Mouse (Mus musculus) WW6 (cell line): ENCODE data around the gene Slc22a4.
"Not testable (repeated sequence)": the region's sequence is repeated elsewhere in the genome, so short reads cannot be mapped to it uniquely, and the experiment has no call there.

Experiments used
- DNase-seq: peaks from one replicate; pipeline ENCODE4 v3.0.0-alpha.2; 2013; ENCODE audit warnings: low read depth, low spot score

Slc22a4 gene

DNA sequence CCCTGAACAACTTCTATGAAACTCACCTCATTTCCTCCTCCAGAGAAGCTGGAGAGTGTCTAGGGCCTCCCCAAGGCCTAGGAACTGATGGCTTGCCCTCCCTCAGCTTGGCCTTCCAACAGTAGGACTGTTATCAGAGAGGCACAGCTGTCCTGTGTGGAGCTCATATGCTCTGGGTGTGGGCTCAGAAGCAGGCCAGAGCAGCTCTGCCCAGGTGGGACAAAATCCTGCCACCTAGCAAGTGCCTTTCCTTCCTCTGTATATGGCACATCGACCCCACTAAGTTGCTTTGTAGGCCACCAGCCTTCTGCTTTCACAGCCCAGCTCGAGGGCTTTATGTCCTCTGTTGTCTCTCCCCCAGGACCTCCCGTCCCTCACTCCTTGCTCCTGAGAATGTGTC is 23.2 kb downstream of the Slc22a4 start:
- no peak for DNase-seq

DNA sequence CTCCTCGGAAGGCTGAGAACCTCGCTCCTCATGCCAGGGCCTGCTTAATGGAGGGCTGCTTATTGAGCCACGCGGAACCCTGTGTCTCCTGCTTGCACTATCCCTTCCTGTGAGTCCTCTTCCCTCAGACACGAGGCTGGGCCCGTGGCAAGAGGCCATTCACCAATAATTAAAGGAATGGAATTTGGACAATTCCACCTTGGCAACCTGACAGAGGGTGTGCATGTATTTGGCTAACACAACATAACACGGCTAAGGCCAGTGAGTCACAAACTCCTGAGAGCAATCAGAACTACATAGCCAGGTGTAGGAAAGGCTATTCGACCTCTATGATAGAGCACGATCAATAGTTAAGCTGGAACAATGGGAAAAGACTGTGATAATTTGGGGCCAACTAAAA is 23.7 kb downstream of the Slc22a4 start:
- no peak for DNase-seq

DNA sequence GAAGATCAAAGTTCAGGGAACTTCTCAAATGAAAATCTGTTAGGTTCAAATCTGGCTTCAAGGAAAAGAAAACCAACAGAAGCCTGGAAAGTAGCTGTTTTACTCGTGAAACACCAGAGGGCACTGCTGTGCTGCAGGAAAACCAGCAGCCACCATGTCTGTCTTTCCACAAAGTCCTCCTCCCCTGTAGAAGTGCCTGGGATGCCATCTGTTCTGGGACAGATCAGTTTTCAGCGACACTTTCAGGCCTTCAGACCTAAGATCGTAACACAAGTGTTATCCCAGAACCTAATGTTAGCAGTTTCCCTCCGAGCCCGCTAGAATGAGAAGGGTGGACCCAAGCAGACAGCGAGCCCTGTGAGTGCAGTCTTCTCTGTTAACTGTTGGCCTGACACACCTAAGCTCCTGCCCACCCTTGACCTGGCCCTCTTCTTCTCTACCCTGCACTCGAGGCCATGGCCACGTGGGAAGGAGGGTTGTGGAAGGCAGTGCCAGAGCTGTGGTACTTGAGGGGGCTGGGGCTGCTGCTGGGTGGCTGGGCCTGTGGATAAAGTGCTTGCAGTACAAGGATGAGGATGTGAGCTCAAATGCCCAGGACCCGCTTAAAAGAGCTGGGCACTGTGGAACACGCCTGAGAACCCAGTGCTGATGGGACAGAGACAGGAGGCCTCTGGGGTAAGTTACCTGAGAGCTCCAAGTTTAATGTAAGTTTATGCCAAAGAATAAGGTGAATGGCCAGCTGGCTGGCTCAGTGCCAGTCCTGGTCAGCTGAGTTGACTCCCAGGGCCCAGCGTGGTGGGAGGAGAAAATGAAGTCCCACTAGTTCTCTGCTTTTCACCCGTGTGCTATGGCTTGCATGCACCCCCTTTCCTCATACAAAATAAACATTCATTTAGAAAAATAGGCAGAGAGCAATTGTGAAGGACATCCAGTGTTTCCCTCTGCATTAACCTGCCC is 24.9 kb downstream of the Slc22a4 start:
- peak; percentile 29 for DNase-seq

DNA sequence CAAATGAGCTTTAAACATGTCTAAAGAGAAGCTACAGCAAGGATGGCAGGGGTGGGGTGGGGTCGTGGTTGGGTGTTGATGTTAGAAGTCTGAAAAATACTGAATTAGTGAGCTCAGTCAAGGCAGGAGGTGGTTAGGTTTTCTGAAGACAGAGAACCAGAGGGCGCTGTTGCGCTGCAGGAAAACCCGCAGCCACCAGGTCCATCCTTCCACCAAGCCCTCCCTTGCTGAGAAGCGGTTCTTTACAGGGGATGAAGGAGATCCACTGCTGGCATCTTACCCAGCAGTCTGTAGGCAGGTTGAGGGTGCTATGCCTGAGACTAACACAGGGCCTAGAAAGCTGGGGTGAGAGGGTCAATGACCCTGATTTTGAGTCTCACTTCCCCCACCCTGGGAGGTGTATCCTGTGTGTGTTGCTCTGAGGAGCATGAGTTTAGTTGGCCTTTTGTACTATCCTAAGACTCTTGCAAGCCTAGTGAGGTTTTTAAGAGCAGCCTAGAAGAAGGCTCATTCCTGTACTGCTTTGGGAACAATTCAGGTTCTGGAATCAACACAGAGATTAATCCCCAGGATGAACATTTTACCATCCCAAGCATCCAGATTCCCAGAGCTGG is 25.6 kb downstream of the Slc22a4 start:
- peak; percentile 14 for DNase-seq

- no peak for DNase-seq
Observed at GRCm38 (mm10) chr11:53997661-53998060, 30.2 kb downstream of the Slc22a4 start.

- DNase-seq: no peak
Observed at GRCm38 (mm10) chr11:53992264-53992663, 35.6 kb downstream of the Slc22a4 start.

DNA sequence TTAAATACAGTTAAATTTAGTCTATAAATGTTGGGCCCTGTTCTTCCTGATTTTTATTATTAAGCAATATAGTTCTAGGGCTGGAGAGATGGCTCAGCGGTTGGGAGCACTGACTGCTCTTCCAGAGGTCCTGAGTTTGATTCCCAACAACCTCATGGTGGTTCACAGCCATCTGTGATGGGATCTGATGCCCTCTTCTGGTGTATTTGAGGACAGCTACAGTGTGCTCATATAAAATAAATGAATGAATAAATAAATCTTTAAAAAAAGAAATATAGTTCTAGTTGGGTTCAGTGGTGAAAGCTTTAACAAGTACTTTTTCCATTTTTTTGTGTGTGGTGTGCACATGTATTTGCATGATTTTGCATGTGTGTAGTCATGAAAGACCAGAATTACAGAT is 38.7 kb downstream of the Slc22a4 start:
- no peak for DNase-seq

GRCm38 (mm10) chr11:53988081-53988480 is 39.8 kb downstream of the Slc22a4 start:
- no peak for DNase-seq

GRCm38 (mm10) chr11:53981396-53981795 is 46.5 kb downstream of the Slc22a4 start:
- DNase-seq: no peak

DNA sequence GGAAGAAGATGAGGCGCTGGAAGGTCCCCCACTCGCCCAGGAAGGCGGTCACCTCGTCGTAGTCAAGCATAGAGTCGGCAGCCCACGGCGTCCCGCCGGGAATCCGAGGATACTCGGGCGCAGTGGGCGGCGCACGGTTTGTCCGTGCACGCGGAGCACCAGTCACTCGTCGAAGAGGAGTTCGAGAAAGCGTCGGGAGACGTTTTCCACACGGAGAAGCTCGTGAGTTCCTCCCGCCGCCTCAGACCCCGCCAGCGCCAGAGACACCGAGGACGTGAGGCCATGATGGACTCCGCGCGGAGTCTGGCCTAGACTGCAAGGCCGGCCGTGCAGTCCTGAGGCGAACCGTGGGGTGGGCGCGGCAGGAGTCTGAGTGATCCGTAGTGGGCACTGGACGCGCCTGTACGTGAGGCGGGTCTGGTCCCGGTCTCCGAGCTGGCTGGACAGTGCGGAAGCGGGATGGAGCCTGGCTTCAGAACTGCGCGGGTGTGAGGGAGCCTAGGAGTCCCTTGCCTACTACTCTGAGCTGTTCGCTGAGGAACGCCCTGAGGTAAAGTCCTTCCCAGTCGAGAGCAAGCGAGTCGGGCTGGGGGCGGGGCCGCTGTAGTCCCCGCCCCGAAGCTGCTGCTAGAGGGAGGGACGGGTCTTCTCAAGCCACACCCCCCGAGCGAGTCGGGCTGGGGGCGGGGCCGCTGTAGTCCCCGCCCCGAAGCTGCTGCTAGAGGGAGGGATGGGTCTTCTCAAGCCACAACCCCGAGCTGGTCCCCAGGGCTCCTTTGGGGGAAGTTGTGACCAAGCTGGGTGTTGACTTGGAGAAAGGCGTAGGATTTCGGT is 47.9 kb downstream of the Slc22a4 start, which contains the start of gene Slc22a21:
Gene Slc22a21 (minus strand): TSS at position 545 of the 834 bp plus-strand sequence.
- DNase-seq: peak; percentile 91

DNA sequence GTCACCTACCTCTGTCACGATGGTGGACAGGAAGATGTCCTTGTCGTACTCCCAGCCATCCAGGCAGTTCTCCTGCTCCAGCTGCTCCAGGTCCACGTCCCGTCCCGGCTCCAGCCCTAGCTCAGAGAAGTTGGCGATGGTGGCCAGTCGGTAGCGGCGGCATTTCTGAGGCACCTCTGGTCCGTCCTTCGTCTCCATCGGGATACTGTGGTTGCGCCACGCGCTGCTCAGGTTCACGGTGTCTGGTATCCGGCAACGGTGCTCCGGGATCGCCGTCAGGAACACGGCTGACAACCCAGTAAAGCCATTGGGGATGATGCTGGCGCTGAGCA is 48.5 kb downstream of the Slc22a4 start:
- DNase-seq: not testable (repeated sequence)

GRCm38 (mm10) chr11:53977672-53978071 is 50.2 kb downstream of the Slc22a4 start:
- no peak for DNase-seq

DNA sequence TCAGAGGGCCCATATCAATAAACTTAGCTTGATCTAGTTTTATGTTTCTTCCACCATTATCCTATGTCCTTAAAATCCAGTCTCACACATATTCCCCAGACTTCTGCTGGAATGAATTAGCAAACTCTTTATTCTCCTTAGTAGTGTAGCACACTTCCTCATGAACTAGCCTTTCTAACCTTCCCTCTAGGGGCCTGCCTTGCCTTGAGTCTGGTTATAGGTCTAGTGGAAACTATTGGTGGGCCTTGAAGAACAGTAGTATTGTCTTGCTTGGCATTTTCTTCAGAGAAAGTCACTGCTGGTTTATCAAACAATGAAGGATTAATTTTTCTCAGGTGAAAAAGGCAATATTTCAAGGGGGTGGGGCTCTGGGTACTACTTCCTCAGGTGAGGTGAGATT is 52.3 kb downstream of the Slc22a4 start:
- DNase-seq: no peak

DNA sequence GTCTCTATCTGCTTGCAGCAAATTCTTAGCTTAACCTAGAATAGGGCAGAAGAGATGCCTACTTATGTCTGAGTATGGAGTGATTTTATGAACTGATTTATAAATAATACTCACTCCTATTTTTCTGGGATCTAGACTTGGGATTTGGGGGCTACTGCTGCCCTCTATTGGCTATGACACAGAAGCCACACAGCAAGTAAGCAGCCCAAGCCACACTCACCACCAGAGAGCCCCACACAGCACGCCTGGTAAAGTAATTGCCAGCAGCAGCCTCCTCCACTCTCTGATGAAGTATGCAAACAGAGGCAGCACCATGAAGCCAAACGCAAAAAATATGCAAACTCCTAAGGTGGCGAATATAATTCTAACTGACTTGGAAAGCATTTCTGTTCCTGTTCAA is 68.9 kb downstream of the Slc22a4 start:
- DNase-seq: no peak

GRCm38 (mm10) chr11:53958176-53958575 is 69.7 kb downstream of the Slc22a4 start:
- not testable (repeated sequence) for DNase-seq

DNA sequence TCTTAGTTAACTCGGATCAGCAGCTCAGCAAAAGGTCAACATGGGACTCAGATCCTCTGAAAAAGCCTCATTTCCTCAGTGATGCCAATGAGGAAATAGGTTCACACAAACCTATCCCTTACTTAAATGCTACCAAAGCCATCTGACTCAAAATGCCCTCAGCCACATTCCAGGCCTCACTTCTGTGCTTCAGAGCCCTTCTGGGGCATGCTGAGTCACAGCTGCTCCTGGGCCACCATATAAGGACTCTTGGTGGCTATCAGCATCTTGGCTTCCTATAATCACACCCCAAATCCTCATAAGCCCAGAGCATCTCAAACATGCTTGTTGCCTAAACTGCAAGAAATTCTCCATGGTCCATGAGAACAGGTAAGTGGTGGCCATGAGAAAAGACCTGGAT is 71.3 kb downstream of the Slc22a4 start:
- no peak for DNase-seq

DNA sequence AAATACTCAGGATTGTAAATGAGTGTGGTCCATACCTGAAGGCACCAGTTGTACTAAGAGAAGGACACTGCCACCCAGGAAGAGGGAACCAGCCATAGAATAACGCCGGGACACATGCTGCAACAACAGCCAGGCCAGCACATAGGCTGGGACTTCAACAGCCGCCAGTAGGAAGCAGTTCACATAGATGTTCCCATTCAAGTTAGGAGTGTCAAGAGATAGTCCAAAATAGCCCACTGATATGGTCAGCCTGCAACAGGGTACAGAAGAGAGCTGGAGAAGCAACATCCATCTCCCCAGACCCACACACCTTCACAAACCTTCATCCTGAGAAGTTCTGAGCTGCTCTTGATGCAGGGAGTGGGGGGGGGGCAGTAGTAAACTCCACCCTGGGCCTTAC is 73.2 kb downstream of the Slc22a4 start:
- DNase-seq: no peak

- DNase-seq: not testable (repeated sequence)
Observed at GRCm38 (mm10) chr11:53950133-53950532, 77.8 kb downstream of the Slc22a4 start.
